Mouse (Mus musculus): ENCODE results near the gene Rbms1. TPM values are rescaled to one million over a fixed set of nuclear protein-coding genes. Genes with fewer than 3 reads are reported as not detected.
A peak's percentile ranks its signal among the peaks of the same experiment; 100 is the strongest.

Gene Rbms1
- polyA plus RNA-seq (2015; fragmentation: Nextera tagmentation; extraction: Ambion mirVana) = 50.5 and 50.9 TPM in 2 replicates

DNA sequence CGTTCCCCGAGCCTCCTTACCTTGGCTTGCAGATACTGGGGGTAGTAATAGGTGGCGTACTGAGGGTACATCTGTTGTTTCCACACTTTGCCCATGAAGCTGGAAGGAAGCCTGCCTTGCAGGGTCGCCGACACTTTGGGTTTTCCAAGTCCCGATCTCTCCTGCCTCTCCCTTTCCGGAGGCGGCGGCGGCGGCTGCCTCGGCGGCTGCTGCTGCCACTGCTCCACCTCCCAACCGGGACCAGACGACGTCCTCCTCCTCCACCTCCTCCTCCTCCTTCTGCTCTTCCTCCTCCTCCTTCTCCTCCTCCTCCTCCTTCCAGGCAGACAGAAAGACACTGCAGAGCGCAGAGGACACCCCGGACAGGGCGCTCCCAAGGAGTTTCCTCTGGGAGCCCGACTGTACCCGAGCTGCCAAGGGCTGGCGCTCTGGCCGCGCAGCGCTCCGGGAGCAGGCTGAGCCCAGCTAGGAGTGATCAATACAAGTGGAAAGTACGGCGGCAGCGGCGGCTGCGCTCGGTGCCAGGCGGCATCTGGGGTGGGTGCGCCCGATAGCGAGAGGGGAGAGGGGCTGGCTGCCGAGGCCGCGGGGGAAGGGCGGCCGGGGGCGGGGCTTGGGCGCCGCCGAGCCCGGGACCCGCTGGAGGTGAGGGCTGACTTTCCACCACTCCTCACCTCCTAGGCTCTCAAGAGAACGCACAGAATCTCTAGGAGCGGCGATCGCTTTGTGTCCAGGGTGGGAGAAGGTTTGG is at the start of gene Rbms1:
Gene Rbms1, minus strand, starts transcription at position 522 of the 751 bp plus-strand sequence.
- peak within 1 kb of the TSS; percentile 88 for H3K27ac ChIP-seq
- peak within 1 kb of the TSS; percentile 88 for H3K4me2 ChIP-seq
- no peaks in the 10 kb centered on the region for H3K27me3 ChIP-seq (replicated peaks)
- peak; percentile 92 for ATAC-seq (replicated peaks)
- H3K9me3 ChIP-seq = no peaks in the 10 kb centered on the region
- WGBS = under 1% methylated on average over 49 of the region's 51 CpGs
- no peaks in the 10 kb centered on the region for H3K36me3 ChIP-seq (replicated peaks)
- H3K9ac ChIP-seq = peak within 1 kb of the TSS; percentile 82
- H3K4me1 ChIP-seq = peaks cover 18% of the 10 kb centered on the region
- peak within 1 kb of the TSS; percentile 75 for H3K4me3 ChIP-seq

GRCm38 (mm10) chr2:61012249-61012828 is 49.3 kb upstream of the Rbms1 start:
- no peak overlapping the region for H3K4me2 ChIP-seq
- H3K27ac ChIP-seq = no peak overlapping the region
- ATAC-seq (replicated peaks) = peak; percentile 50; the same call in 1 of the 2 replicates
- H3K9ac ChIP-seq = no peak overlapping the region
- H3K36me3 ChIP-seq (replicated peaks) = no peaks in the 10 kb centered on the region
- H3K9me3 ChIP-seq = no peaks in the 10 kb centered on the region
- 0 out of 2 replicates have a peak, but pooled peaks cover 3% of the 10 kb centered on the region for H3K4me1 ChIP-seq
- H3K4me3 ChIP-seq = no peak overlapping the region
- 17% methylated on average over 3 of the region's 3 CpGs for WGBS
- H3K27me3 ChIP-seq (replicated peaks) = no peaks in the 10 kb centered on the region

- H3K9me3 ChIP-seq = no peaks in the 10 kb centered on the region
- ATAC-seq (replicated peaks) = no peak
- H3K4me1 ChIP-seq = no peaks in the 10 kb centered on the region
- WGBS = 84% methylated on average over 5 of the region's 5 CpGs
- no peaks in the 10 kb centered on the region for H3K36me3 ChIP-seq (replicated peaks)
- no peak overlapping the region for H3K4me3 ChIP-seq
- no peak overlapping the region for H3K9ac ChIP-seq
- no peak overlapping the region for H3K4me2 ChIP-seq
- no peaks in the 10 kb centered on the region for H3K27me3 ChIP-seq (replicated peaks)
- H3K27ac ChIP-seq = no peak overlapping the region
Observed at GRCm38 (mm10) chr2:60986286-60986685, 23.3 kb upstream of the Rbms1 start.

GRCm38 (mm10) chr2:60978538-60979313 is 15.7 kb upstream of the Rbms1 start:
- 41% methylated on average over 4 of the region's 4 CpGs for WGBS
- Histone ChIP-seq H3K9me3 (no peaks in the 10 kb centered on the region), H3K4me1 (no peaks in the 10 kb centered on the region), H3K4me2 (no peak overlapping the region), H3K36me3 (replicated peaks) (no peaks in the 10 kb centered on the region), H3K9ac (no peak overlapping the region), H3K27ac (no peak overlapping the region), H3K4me3 (no peak overlapping the region), H3K27me3 (replicated peaks) (no peaks in the 10 kb centered on the region)
- peak; percentile 70; the same call in 1 of the 2 replicates for ATAC-seq (replicated peaks)

- H3K36me3 ChIP-seq (replicated peaks) = no peaks in the 10 kb centered on the region
- no peak overlapping the region for H3K9ac ChIP-seq
- H3K27me3 ChIP-seq (replicated peaks) = no peaks in the 10 kb centered on the region
- no peak for ATAC-seq (replicated peaks)
- no peak overlapping the region for H3K4me3 ChIP-seq
- H3K27ac ChIP-seq = no peak overlapping the region
- no peaks in the 10 kb centered on the region for H3K4me1 ChIP-seq
- 68% methylated on average over 7 of the region's 7 CpGs for WGBS
- H3K9me3 ChIP-seq = no peaks in the 10 kb centered on the region
- H3K4me2 ChIP-seq = no peak overlapping the region
Observed at GRCm38 (mm10) chr2:60972189-60972814, 9.3 kb upstream of the Rbms1 start.

DNA sequence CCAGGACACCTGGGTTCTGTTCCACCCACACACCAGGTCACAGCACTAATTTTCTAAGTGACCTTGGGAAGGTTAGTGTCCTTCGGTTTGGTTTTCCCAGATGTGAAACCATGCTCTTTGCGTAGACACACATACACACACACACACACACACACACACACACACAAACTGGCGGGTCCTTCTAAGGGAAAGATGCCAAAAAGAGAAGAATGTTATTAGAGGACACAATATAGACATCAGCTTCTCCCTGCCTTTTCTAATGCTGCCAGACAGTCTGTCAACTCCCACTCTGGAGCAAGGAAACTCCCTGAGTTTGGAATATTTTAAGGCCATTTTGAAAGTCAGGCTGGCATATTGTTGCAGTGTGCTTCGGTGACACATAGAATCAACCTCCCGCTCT is 624 bp upstream of the Rbms1 start:
- Histone ChIP-seq H3K27me3 (replicated peaks) (no peaks in the 10 kb centered on the region), H3K36me3 (replicated peaks) (no peaks in the 10 kb centered on the region), H3K27ac (peak overlapping the region; percentile 88), H3K9ac (peak overlapping the region; percentile 82), H3K4me3 (peak overlapping the region; percentile 75), H3K4me1 (peaks cover 18% of the 10 kb centered on the region), H3K4me2 (peak overlapping the region; percentile 88), H3K9me3 (no peaks in the 10 kb centered on the region)
- peak; percentile 27; the same call in 1 of the 2 replicates for ATAC-seq (replicated peaks)
- WGBS = 5% methylated on average over 5 of the region's 5 CpGs

DNA sequence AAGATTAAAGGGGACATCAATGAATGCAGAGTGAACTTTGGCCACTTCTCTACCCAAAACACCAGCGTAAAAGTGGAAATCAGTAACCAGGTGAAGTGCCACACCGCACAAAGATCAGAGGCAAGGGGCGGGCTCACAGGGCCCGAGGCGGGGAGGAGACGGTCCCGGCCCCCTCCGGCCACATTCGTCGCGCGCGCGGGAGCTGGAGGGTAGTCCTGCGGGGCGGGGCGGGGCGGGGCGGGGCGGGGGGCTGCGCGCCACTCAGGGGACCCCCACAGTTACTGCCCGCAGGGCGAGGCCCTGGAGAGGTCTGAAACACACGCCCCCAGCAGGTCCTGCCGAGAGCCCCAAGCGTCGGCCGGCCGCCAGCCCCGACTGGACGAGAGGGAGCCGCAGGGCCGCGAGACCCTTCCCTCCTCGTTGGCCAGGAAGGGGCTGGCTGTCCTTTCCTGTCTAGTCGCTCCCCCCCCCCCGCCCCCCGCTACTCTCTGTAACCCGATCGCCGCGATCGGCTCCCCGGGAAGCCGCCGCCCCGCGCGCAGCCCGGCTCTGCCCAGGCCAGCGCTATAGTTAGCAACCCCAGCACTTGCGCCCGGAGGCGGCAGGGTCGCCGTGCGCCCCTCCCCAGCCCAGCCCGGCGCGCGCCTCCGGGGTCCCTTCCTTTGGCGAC is 856 bp downstream of the Rbms1 start:
- Histone ChIP-seq H3K4me3 (peak overlapping the region; percentile 75), H3K4me1 (peaks cover 18% of the 10 kb centered on the region), H3K4me2 (peak overlapping the region; percentile 88), H3K27me3 (replicated peaks) (no peaks in the 10 kb centered on the region), H3K9ac (peak overlapping the region; percentile 82), H3K9me3 (no peaks in the 10 kb centered on the region), H3K36me3 (replicated peaks) (no peaks in the 10 kb centered on the region), H3K27ac (peak overlapping the region; percentile 88)
- WGBS = under 1% methylated on average over 61 of the region's 64 CpGs
- ATAC-seq (replicated peaks) = peak; percentile 86

DNA sequence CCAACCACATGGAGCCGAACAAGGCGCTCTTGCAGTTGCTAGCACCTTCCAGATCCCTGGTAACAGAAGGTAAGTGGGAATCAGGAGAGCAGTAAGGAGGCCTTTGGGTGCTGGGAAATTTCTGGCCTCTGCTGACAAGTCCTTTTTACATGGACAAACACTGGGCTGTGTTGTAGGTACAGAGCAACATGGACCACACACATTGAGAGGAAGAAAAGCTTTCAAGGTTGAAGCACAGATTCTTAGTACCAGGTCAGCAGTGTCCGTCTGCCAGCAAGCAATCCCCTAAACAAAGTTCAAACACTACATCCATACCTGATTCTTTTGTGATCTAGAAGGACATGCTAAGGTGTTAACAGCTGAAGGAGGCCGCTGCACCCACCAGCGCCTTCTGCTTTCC is 1.7 kb downstream of the Rbms1 start:
- H3K4me3 ChIP-seq = peak overlapping the region; percentile 75
- H3K4me1 ChIP-seq = peaks cover 18% of the 10 kb centered on the region
- 50% methylated on average over 5 of the region's 5 CpGs for WGBS
- H3K36me3 ChIP-seq (replicated peaks) = no peaks in the 10 kb centered on the region
- no peak overlapping the region; the same call in 1 of the 2 replicates for H3K9ac ChIP-seq
- H3K27ac ChIP-seq = no peak overlapping the region
- no peaks in the 10 kb centered on the region for H3K9me3 ChIP-seq
- no peak for ATAC-seq (replicated peaks)
- H3K27me3 ChIP-seq (replicated peaks) = no peaks in the 10 kb centered on the region
- peak overlapping the region; percentile 88 for H3K4me2 ChIP-seq

- ATAC-seq (replicated peaks) = no peak
- no peaks in the 10 kb centered on the region for H3K9me3 ChIP-seq
- H3K4me3 ChIP-seq = no peak overlapping the region
- no peak overlapping the region for H3K27ac ChIP-seq
- 51% methylated on average over 3 of the region's 3 CpGs for WGBS
- H3K4me1 ChIP-seq = no peaks in the 10 kb centered on the region
- H3K36me3 ChIP-seq (replicated peaks) = no peaks in the 10 kb centered on the region
- H3K4me2 ChIP-seq = no peak overlapping the region
- no peaks in the 10 kb centered on the region for H3K27me3 ChIP-seq (replicated peaks)
- no peak overlapping the region for H3K9ac ChIP-seq
Observed at GRCm38 (mm10) chr2:60948241-60948640, 14.8 kb downstream of the Rbms1 start.

- H3K27me3 ChIP-seq (replicated peaks) = no peaks in the 10 kb centered on the region
Observed at GRCm38 (mm10) chr2:60947817-60948216, 15.2 kb downstream of the Rbms1 start.

DNA sequence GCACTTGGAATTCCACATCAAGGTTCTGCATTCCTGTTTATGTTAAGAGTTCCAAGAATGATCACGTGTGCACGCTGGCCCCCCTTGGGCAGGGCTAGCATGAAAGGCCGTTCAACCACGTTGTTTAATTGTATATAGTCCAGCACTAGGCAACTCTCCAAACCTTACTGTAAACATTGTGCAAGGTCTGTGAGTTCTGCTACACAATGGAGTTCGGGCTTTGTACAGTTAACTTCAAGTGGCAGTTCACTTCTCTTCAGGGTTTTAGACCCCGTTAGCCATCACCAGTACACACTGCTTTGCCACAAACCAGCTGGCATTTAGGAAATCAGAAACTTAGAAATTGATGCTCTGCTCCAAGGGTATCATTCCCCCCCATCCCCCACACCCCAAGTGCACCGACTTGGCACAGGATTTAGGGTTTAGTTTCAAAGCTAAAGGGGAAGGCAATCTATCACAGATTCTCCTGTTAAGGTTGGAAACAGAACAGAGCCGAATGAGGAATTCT is 22.5 kb downstream of the Rbms1 start:
- Histone ChIP-seq H3K27ac (no peak overlapping the region), H3K4me1 (no peaks in the 10 kb centered on the region), H3K27me3 (replicated peaks) (no peaks in the 10 kb centered on the region), H3K4me2 (no peak overlapping the region), H3K4me3 (no peak overlapping the region), H3K9ac (no peak overlapping the region), H3K36me3 (replicated peaks) (no peaks in the 10 kb centered on the region), H3K9me3 (no peaks in the 10 kb centered on the region)
- WGBS = 68% methylated on average over 8 of the region's 8 CpGs
- ATAC-seq (replicated peaks) = peak; percentile 52; the same call in 1 of the 2 replicates

More at GRCm38 (mm10) chr2:60947817-60948216, 15.2 kb downstream of the Rbms1 start:
- Histone ChIP-seq H3K9me3 (no peaks in the 10 kb centered on the region), H3K9ac (no peak overlapping the region), H3K27ac (no peak overlapping the region), H3K4me3 (no peak overlapping the region), H3K4me1 (no peaks in the 10 kb centered on the region), H3K4me2 (no peak overlapping the region), H3K36me3 (replicated peaks) (no peaks in the 10 kb centered on the region)
- WGBS = 94% methylated on average over 4 of the region's 4 CpGs
- no peak for ATAC-seq (replicated peaks)
